Mouse (Mus musculus): ENCODE data around the gene Spint1. TPM values are rescaled to one million over a fixed set of nuclear protein-coding genes. Genes with fewer than 3 reads are reported as not detected.

The Spint1 gene
- total RNA-seq, 2 experiments from 2014 or later = 2.1 to 2.5 TPM

DNA sequence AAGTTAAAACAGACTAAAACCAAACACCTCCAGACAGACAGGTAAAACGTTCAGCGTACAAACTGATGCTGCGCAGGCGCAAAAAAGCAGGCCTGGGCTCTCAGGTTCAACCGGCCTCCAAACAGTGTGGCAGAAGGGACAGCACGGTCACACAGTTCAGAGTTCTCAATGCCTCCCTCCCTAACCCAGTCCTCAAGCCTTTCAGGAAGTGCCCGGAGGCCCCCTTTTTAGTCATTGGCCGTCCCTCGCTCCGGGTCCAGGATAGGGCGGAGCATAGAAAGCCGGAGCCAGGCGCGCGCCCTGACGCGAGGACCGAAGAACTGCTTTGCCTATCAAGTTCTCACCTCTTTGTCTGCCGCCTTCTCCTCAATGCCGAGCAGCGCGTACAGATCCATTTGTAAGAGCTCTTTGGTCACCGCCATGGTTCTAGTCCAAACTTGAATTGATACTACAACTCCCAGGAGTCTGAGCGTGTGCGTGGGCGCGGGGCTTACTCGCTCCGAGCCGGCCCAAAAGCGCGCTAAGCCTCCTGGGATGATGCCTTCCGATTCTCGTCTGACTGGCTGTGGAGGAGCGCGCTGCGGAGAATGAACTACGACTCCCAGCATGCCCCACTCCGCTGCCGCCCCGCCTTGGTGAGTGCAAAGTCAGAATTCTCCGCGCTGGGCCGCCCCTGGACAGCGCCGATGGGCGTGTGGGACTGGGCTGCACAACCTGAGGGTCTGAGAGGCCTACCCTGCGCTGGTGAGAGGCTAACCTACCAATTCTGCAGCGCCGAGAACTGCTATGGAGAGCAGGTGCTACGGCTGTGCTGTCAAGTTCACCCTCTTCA lies 28.6 kb upstream of the Spint1 start, which contains the start of the genes Zfyve19 and Dnajc17:
Zfyve19 (plus strand) TSS at position 274 of the 832 bp plus-strand sequence.
Dnajc17 (minus strand) TSS at position 452 of the 832 bp plus-strand sequence.
- peak; percentile 96 to 97 for DNase-seq (ENCODE audit: low spot score in 2 of 2)
- Histone ChIP-seq H3K4me3 (peak within 1 kb of the TSS; percentile 79), H3K27ac (peak within 1 kb of the TSS; percentile 93)
- TF ChIP-seq CTCF (conservative IDR thresholded peaks at IDR 0.05) = peak; percentile 10; the same call in 1 of the 2 replicates

DNA sequence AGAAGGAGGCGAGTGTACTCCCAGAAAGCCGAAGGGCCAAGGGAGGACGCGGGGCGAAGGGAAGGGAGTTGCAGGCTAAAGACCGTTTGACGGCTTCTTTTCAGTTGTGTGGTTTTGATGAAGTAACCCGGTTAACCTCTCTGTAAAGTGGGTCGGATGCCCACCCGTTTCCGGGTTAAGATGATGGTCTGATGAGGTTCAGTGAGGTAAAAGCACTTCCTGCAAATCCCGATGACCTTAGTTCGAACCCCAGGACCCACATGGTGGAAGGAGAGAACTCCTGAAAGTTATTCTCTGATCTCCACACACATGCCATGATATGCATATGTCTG lies 28.0 kb upstream of the Spint1 start:
- no peak; the same call in 1 of the 2 replicates for TF ChIP-seq CTCF (conservative IDR thresholded peaks at IDR 0.05)
- Histone ChIP-seq H3K4me3 (peak overlapping the region; percentile 79), H3K27ac (peak overlapping the region; percentile 93)
- DNase-seq (ENCODE audit: low spot score in 2 of 2) = no peak

DNA sequence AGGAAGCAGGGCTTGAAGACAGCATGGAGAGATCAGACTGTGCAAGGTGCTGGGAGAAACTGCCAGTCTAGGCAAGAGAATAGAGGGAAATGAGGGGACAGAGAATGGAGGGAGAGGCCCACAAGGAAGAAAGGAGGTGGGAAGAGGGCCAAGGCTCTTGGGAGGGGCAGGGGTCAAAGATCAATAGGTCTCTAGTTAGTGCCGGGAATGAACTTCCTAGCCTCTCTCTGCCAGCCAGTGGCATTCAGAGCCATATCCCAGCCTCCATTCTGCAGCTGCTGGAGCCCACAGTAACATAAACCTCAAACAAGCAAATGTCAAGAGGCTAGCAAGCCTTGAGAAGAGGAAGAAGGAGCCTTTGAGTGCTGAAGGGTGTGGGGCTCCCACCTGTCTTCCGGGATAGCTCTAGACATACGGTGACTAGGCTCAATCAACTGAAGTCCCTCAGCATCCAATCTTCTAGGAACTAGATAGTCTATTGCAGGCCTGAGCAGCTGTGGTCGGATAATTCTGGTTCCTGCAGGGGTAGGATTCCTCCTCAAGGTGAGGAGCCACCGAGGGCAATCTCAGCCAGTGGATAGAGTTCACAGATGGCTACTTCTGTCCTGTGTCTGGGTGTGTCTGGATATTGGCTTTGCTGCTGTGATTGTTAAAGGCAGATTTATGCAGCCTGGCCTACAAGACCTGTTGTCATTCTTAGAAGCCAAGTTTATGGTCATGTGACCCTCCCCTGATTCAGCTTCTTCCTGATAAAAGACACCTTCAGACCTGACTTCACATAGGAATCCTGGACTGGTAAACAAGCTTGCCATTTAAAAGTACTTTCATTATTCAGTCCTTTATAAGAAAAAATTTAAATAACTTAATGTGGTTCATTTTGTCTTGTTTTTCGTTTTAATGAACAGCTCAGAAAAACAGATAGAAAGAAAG lies 7.1 kb upstream of the Spint1 start, which contains the start of gene Ppp1r14d:
Ppp1r14d (minus strand) TSS at position 132 of the 930 bp plus-strand sequence.
- no peak for TF ChIP-seq CTCF (conservative IDR thresholded peaks at IDR 0.05)
- Histone ChIP-seq H3K4me3 (no peak within 1 kb of the TSS), H3K27ac (no peak within 1 kb of the TSS)
- DNase-seq (ENCODE audit: low spot score in 2 of 2) = no peak

DNA sequence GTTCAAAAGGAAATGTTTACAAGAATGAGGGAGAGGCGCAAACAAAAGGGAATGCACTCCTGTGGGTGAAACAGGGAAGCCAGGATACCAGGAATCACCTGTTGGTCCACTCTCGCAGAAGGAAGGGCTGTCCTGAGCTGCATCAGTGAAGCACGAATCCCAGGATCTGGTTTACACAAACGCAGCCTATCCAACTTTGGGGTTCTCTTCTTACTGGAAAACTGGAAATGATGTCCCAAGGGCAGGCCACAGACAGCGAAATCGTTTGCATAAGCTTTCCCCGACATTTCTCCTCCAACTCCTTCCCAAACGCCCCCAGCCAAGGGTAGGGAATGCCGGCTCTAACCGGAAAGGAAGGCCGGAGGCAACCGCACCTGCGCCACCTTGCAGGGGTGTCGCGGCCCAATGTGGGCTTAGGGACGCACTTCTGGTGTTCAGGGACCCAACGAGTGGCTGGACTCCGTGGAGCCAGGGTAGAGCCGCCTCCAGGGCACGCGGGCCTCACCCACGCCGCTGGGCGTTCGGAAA lies 416 bp upstream of the Spint1 start:
- no peak for DNase-seq (ENCODE audit: low spot score in 2 of 2)
- no peak for TF ChIP-seq CTCF (conservative IDR thresholded peaks at IDR 0.05)
- H3K27ac ChIP-seq = no peak overlapping the region
- H3K4me3 ChIP-seq = peak overlapping the region; percentile 49; the same call in 1 of the 2 replicates

DNA sequence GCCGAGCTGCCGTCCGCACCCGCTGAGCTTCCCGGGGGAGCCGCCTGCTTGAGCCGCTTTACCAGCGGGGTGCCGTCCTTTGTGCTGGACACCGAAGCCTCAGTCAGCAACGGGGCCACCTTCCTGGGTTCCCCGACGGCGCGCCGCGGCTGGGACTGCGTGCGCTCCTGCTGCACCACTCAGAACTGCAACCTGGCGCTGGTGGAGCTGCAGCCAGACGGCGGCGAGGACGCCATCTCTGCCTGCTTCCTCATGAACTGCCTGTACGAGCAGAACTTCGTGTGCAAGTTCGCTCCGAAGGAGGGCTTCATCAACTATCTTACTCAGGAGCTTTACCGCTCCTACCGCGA lies 684 bp downstream of the Spint1 start:
- H3K4me3 ChIP-seq = peak overlapping the region; percentile 49
- TF ChIP-seq CTCF (conservative IDR thresholded peaks at IDR 0.05) = no peak
- DNase-seq (ENCODE audit: low spot score in 2 of 2) = no peak
- no peak overlapping the region for H3K27ac ChIP-seq

DNA sequence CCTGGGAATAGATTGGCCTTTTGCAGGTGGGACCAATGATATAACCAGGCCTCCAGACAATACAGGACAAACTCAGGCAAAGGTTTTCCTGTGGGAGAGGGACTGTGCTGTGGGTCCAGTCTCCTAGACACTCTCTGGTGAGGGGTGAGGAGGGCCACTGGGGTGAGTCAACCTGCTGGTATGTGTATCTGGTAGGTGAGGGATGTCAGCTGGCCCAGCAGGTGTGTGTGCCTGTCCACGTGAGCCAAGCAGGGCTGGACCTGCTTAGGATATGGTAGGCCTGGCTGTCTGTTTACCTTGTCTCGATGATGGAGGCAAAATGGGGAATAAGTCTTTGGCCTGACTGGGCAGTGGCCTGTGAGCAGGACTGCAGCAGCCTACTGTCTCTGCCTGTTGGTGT lies 1.5 kb downstream of the Spint1 start:
- DNase-seq (ENCODE audit: low spot score in 2 of 2) = no peak
- Histone ChIP-seq H3K4me3 (no peak overlapping the region), H3K27ac (no peak overlapping the region)
- TF ChIP-seq CTCF (conservative IDR thresholded peaks at IDR 0.05) = no peak

DNA sequence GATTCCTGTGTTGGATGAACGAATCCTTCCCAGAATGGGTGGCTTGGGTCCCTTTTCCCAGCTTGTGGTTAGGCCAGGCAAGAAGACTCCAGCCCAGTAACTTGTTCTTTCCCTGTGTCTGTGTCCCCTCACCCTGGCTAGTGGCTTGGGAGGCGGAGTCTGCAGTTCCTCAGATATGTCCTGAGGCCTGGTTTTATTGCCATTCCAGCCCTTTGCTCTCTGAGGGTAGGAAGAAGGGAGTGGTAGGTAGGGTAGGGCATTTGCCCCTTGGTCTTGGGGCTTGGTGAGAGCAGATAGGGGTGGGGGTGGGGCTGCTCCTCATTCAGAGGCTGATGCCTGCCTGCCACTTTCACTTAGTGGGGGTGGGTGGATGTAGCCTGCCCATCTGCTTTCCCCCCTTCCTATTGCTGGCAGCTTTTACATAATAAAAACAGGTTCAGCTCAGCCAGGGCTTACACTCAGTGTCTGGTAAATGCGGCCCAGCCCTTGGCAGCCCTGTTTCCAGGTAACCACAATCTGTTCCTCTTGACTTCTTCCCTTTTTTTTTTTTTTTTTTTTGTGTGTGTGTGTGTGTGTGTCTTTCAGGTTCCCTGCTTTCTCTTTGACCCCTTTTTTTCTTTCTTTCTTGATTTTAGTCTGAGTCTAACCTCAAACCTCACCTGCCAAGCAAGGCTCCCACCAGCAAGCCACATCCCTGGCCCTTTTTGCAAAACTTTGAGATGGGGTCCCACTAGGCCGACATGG lies 3.1 kb downstream of the Spint1 start:
- Histone ChIP-seq H3K4me3 (no peak overlapping the region), H3K27ac (no peak overlapping the region)
- TF ChIP-seq CTCF (conservative IDR thresholded peaks at IDR 0.05) = no peak
- no peak for DNase-seq (ENCODE audit: low spot score in 2 of 2)

DNA sequence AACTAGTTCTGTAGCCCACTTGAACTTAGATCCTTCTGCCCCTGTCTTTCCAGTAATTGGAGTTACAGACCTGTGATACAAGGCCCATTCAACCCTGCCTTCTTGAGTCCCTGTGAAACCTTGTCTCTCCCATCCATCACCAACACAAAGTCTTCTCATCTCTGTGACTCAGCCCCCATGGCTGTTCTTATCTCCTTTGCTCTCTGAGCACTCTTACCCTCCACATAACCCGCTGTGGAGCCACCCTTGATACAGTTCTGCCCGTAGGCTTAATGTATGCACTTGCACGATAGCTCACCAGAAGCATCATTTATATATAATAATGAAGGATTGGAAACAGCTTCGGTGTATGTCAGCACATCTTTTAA lies 3.6 kb downstream of the Spint1 start:
- Histone ChIP-seq H3K4me3 (no peak overlapping the region), H3K27ac (no peak overlapping the region)
- no peak for DNase-seq (ENCODE audit: low spot score in 2 of 2)
- TF ChIP-seq CTCF (conservative IDR thresholded peaks at IDR 0.05) = no peak

DNA sequence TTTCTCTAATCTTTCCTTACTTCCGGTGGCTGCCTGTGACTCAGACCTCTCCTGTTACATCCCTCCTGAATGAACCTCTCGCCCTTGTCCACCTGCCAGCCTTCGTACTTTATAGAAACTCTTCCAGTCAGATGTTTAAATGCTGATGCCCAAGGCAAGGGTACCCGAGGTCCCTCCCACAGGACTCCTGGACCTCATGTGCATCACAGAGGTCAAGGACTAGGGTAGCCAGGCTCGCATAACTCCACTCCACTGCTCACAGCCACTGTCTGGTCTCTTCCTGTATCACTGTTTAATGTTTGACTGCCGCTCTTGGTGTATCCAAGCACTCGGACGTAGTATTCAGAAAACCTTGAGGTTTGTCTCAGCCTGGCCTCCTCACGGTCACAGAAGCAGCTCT lies 5.4 kb downstream of the Spint1 start:
- no peak for DNase-seq (ENCODE audit: low spot score in 2 of 2)
- TF ChIP-seq CTCF (conservative IDR thresholded peaks at IDR 0.05) = no peak
- Histone ChIP-seq H3K4me3 (no peak overlapping the region), H3K27ac (no peak overlapping the region)

DNA sequence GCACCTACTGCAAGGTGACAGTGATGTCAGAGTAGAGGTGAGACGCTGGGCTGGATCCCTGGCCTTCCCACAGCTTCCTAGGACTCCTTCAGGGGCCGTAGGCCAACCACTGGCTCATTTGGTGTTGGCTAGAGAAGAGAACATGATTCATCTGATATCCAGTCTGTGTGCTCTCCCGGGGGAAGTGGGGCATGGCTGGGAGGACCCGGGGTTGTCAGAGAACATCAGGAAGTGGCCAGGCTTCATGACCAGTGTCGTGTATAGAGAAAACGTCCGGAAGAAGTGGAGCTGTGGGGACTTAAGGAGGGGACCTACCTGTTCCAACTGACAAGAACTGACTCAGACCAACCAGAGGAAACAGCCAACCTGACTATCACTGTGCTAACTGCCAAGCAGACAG lies 8.1 kb downstream of the Spint1 start:
- H3K4me3 ChIP-seq = no peak overlapping the region
- TF ChIP-seq CTCF (conservative IDR thresholded peaks at IDR 0.05) = no peak
- DNase-seq (ENCODE audit: low spot score in 2 of 2) = no peak
- H3K27ac ChIP-seq = no peak overlapping the region

DNA sequence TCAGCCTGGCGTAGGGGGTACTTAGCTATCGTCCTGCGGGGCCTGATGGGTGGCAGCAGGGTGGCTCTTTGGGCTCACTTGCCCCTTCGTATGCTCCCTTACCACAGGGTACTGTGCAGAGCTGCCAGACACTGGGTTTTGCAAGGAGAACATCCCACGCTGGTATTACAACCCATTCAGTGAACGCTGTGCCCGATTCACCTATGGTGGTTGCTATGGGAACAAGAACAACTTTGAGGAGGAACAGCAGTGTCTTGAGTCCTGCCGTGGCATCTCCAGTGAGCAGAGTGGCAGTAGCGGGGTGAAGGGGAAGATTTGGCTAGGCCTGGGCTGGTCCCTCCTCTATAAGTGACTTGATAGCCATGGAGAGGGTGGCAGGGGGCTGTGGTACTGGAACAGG lies 10.7 kb downstream of the Spint1 start:
- no peak for DNase-seq (ENCODE audit: low spot score in 2 of 2)

DNA sequence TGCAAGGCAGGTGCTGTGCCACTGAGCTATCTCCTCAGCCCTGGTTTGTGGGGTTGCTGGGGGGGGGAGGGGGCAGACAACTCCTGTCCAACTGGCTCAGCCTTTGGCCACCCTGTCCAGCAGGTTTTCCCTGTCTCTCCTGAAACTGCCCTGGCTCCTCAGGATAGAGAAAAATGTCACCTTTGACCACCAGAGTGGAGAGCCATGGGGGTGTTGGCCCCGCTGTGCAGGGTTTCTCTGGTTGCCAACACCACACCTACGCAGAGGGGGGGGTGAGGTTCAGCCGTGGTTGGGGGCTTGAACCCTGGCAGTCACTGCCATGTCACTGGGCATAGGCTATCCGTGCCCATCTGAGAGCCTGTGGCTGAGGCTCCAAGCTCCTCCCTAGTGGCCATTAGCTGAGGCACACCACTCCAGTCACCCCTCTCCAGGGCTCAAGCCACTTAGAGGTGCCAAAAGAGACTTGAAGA lies 12.5 kb downstream of the Spint1 start:
- DNase-seq (ENCODE audit: low spot score in 2 of 2) = no peak
- no peak for TF ChIP-seq CTCF (conservative IDR thresholded peaks at IDR 0.05)
- H3K4me3 ChIP-seq = no peak overlapping the region
- no peak overlapping the region for H3K27ac ChIP-seq

More for the DNA sequence above, 10.7 kb downstream of the Spint1 start:
- Histone ChIP-seq H3K4me3 (no peak overlapping the region), H3K27ac (no peak overlapping the region)
- no peak for TF ChIP-seq CTCF (conservative IDR thresholded peaks at IDR 0.05)
